Mouse (Mus musculus) embryonic fibroblast, embryonic 13.5 days (primary cell): ENCODE results near the gene Tcf15.

Experiments
- CTCF ChIP-seq: IDR thresholded peaks from 2 replicates; pipeline ENCODE4 v1.5.1; 2011; ENCODE audit warnings: mild to moderate bottlenecking, control low read depth, low read length, moderate library complexity, borderline replicate concordance; ENCODE audit not compliant: insufficient read depth
- POLR2A ChIP-seq: IDR thresholded peaks from 2 replicates; pipeline ENCODE4 v1.6.1; 2011; ENCODE audit warnings: low read depth, mild to moderate bottlenecking, control low read depth, low read length, moderate library complexity

- TF ChIP-seq CTCF (no peak), POLR2A (no peak)
Measured at GRCm38 (mm10) chr2:152101761-152102160, 41.6 kb upstream of the Tcf15 start.
